Mouse (Mus musculus): ENCODE data around the gene St6gal2. TPM values are rescaled to one million over a fixed set of nuclear protein-coding genes. Genes with fewer than 3 reads are reported as not detected.

The St6gal2 gene
- not detected in 2 replicates for polyA plus RNA-seq (2012; rRNA removed)

DNA sequence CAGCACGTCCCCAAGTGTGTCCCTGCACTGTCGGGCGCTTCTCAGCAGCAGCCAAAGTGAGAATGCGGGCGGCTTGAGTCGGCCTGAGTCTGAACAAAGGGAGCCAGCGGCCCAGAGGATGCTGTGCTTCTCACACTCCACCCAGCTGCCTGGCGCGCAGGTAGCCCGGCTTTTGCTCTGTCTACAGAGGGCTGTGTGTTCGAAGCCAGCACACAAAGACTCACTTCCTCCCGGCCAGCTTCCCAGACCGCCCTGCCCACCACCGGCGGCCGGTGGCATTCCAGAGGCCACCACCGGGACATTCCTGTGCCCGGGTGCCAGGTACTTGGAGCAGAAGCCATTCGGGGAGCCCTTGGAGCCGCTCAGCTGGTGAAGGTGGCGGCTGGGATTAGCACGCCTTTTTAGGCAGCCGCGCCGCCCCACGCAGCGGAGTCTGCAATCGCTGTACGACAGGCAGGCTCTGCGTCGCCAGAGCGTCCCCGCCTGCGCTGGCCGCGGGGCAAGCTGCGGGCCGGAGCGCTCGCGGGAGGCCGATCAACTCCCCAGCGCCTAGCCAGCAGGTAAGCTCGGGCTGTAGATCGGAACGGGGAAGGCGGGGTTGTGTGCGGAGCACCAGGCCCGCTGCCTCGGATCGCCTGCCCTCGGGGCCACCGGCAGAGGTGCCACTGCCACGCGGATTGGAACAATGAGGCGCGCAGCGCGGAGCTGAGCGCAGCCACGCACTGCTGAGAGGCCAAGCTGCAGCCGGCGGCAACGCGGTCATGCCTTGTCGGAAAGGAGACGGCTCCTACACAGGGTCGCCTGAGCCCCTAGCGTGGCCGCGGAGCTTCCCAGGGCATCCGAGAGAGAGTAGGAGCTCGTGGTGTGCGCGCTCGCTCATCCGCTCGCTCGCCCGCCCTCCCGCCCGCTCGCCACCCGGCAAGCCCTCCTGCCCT, at the start of gene St6gal2:
Gene St6gal2 (plus strand): TSS at position 133 of the 935 bp plus-strand sequence.
- DNase-seq = no peak
- TF ChIP-seq POLR2A (IDR thresholded peaks at IDR 0.05; ENCODE audit: low read depth, low read length) (no peak), CTCF (conservative IDR thresholded peaks at IDR 0.05; ENCODE audit: insufficient read depth, insufficient read length, low read depth, low read length) (no peak)
- no peaks in the 10 kb centered on the region for H3K4me1 ChIP-seq (ENCODE audit: control insufficient read depth, insufficient read depth, low read length)
- WGBS = 2% methylated on average over 84 of the region's 84 CpGs
- H3K27ac ChIP-seq (ENCODE audit: insufficient read depth, low read depth, low read length) = no peak within 1 kb of the TSS
- H3K36me3 ChIP-seq (ENCODE audit: control insufficient read depth, insufficient read depth, low read length) = no peaks in the 10 kb centered on the region
- H3K4me3 ChIP-seq (ENCODE audit: insufficient read depth, low read depth, low read length) = no peak within 1 kb of the TSS
- no peaks in the 10 kb centered on the region for H3K27me3 ChIP-seq (replicated peaks; ENCODE audit: control insufficient read depth, insufficient read depth, low read length)

DNA sequence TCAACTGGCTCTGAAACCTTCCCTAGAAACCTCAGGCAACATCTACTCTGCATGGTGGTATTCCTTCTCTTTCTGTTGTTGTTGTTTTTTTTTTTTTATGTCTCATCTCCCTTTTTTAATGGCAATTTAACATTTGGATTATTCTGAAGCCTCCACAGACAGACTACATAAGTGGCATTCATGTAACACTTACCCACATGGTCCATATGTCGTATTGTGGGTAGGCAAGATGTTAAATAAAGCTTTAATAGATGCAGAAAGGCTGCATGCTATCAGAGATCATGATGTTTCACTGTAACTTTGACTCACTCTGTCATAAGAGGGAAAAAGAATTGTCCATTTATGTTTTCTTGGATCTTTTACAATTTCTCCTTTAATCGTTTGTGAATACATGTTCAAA, 39.1 kb upstream of the St6gal2 start:
- Histone ChIP-seq H3K4me1 (ENCODE audit: control insufficient read depth, insufficient read depth, low read length) (no peaks in the 10 kb centered on the region), H3K36me3 (ENCODE audit: control insufficient read depth, insufficient read depth, low read length) (no peaks in the 10 kb centered on the region), H3K27ac (ENCODE audit: insufficient read depth, low read depth, low read length) (no peak overlapping the region), H3K4me3 (ENCODE audit: insufficient read depth, low read depth, low read length) (no peak overlapping the region), H3K27me3 (replicated peaks; ENCODE audit: control insufficient read depth, insufficient read depth, low read length) (no peaks in the 10 kb centered on the region)
- WGBS = 83% methylated on average over 2 of the region's 2 CpGs
- TF ChIP-seq POLR2A (IDR thresholded peaks at IDR 0.05; ENCODE audit: low read depth, low read length) = no peak
- no peak for TF ChIP-seq CTCF (conservative IDR thresholded peaks at IDR 0.05; ENCODE audit: insufficient read depth, insufficient read length, low read depth, low read length)
- no peak for DNase-seq

DNA sequence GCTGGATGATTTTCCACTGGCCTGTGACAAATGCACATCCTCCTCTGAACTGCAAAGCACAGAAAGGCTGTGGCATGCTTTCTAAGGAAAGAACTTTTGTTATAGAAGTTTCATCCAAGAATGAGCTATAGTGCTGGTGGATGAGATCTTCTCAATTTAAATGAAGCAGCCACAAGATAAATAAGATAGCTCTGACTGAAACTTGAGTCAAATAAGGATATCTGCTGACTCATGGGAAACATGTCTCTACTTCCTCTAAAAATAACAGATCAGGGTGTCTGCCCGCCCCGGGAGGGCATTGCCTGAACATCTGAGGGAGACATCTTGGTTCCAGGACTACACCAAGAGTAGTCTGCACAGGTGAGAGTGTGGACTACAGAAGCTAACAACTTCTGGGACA, 28.7 kb upstream of the St6gal2 start:
- 52% methylated on average over 2 of the region's 2 CpGs for WGBS
- H3K4me3 ChIP-seq (ENCODE audit: insufficient read depth, low read depth, low read length) = no peak overlapping the region
- no peak for DNase-seq
- TF ChIP-seq POLR2A (IDR thresholded peaks at IDR 0.05; ENCODE audit: low read depth, low read length) = no peak
- no peak for TF ChIP-seq CTCF (conservative IDR thresholded peaks at IDR 0.05; ENCODE audit: insufficient read depth, insufficient read length, low read depth, low read length)
- H3K27me3 ChIP-seq (replicated peaks; ENCODE audit: control insufficient read depth, insufficient read depth, low read length) = no peaks in the 10 kb centered on the region
- no peaks in the 10 kb centered on the region for H3K4me1 ChIP-seq (ENCODE audit: control insufficient read depth, insufficient read depth, low read length)
- no peaks in the 10 kb centered on the region for H3K36me3 ChIP-seq (ENCODE audit: control insufficient read depth, insufficient read depth, low read length)
- no peak overlapping the region for H3K27ac ChIP-seq (ENCODE audit: insufficient read depth, low read depth, low read length)

DNA sequence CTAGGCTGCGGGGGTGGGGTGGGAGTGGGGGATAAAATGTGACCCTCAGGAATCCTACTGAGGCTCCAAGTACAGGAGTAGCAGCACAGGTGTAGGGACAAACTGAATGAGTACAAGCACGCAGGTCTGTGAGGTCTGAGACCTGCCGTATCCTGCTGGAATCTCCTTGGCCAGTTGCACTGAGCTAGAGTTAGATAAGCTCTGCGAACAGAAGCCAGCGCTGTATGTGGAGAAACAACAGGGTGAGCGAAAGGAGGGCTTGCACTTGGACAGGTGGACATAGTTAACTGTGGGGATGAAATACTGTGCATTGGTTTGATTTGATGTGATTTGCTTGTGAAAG, 974 bp downstream of the St6gal2 start:
- TF ChIP-seq CTCF (conservative IDR thresholded peaks at IDR 0.05; ENCODE audit: insufficient read depth, insufficient read length, low read depth, low read length) = no peak
- Histone ChIP-seq H3K36me3 (ENCODE audit: control insufficient read depth, insufficient read depth, low read length) (no peaks in the 10 kb centered on the region), H3K27ac (ENCODE audit: insufficient read depth, low read depth, low read length) (no peak overlapping the region), H3K27me3 (replicated peaks; ENCODE audit: control insufficient read depth, insufficient read depth, low read length) (no peaks in the 10 kb centered on the region), H3K4me1 (ENCODE audit: control insufficient read depth, insufficient read depth, low read length) (no peaks in the 10 kb centered on the region), H3K4me3 (ENCODE audit: insufficient read depth, low read depth, low read length) (no peak overlapping the region)
- no peak for DNase-seq
- 4% methylated on average over 6 of the region's 6 CpGs for WGBS

DNA sequence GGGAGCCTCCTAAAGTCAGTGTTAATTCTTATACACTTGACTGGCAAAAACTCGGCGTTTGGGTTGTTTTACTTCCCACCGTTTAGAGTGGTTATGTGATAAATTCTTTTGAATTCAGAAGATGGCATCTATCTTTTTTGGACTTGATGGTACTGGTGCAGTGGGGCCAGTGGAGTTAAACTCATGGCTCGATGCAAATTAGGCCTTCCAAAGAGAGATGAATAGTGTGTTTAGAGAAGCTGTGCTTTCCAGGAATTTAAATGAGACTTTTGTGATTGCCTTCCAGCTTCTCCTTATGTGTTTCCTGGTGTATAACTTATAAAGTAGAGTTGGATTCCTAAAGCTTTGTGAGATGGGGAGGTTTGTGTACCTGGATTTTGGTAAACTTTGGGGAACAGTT, 1.5 kb downstream of the St6gal2 start:
- H3K4me3 ChIP-seq (ENCODE audit: insufficient read depth, low read depth, low read length) = no peak overlapping the region
- no peaks in the 10 kb centered on the region for H3K27me3 ChIP-seq (replicated peaks; ENCODE audit: control insufficient read depth, insufficient read depth, low read length)
- 26% methylated on average over 4 of the region's 4 CpGs for WGBS
- DNase-seq = no peak
- no peaks in the 10 kb centered on the region for H3K36me3 ChIP-seq (ENCODE audit: control insufficient read depth, insufficient read depth, low read length)
- H3K27ac ChIP-seq (ENCODE audit: insufficient read depth, low read depth, low read length) = no peak overlapping the region
- TF ChIP-seq POLR2A (IDR thresholded peaks at IDR 0.05; ENCODE audit: low read depth, low read length) (no peak), CTCF (conservative IDR thresholded peaks at IDR 0.05; ENCODE audit: insufficient read depth, insufficient read length, low read depth, low read length) (no peak)
- H3K4me1 ChIP-seq (ENCODE audit: control insufficient read depth, insufficient read depth, low read length) = no peaks in the 10 kb centered on the region

DNA sequence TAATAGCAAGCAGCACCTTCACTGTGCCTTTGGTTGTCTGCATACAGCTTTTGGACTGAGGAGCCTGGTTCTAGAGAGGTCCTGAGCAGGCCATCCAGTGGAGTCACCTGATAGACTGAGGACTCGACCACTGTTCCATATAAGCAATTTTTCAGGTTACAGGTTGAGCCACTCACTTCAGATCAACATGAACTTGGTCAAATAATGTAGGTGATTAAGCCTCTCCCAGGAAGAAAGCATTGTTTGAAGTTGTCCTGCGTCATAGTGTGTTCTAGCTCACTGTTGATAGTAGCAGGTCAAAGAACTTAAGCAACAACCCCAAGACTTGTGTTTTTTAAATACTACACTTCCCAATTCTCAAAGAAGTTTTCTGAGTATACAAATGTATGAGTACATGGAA, 5.8 kb downstream of the St6gal2 start:
- H3K4me1 ChIP-seq (ENCODE audit: control insufficient read depth, insufficient read depth, low read length) = no peaks in the 10 kb centered on the region
- no peaks in the 10 kb centered on the region for H3K27me3 ChIP-seq (replicated peaks; ENCODE audit: control insufficient read depth, insufficient read depth, low read length)
- no peaks in the 10 kb centered on the region for H3K36me3 ChIP-seq (ENCODE audit: control insufficient read depth, insufficient read depth, low read length)
- no peak overlapping the region for H3K27ac ChIP-seq (ENCODE audit: insufficient read depth, low read depth, low read length)
- H3K4me3 ChIP-seq (ENCODE audit: insufficient read depth, low read depth, low read length) = no peak overlapping the region
- WGBS = 62% methylated on average over 2 of the region's 2 CpGs
- TF ChIP-seq CTCF (conservative IDR thresholded peaks at IDR 0.05; ENCODE audit: insufficient read depth, insufficient read length, low read depth, low read length) (no peak), POLR2A (IDR thresholded peaks at IDR 0.05; ENCODE audit: low read depth, low read length) (no peak)
- DNase-seq = no peak

DNA sequence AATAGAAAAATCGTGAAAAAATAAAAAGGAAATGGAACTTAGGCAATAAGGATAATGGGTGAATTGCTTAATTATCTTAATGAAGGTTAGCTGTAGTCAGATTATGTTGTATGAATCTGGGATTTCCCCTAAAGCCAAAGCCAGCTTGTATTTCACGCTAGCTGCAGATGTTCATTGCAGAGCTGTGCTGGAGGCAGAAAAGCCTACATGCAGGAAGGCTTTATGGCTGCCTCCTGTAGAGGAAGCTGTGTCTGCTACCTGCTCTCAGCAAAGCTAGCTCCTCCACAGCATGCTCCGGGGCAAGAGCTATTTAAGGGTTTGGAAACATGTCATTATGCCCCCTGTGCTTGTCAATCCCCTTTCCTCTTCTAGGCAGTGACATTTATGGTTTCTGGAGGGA, 9.3 kb downstream of the St6gal2 start:
- Histone ChIP-seq H3K27ac (ENCODE audit: insufficient read depth, low read depth, low read length) (no peak overlapping the region), H3K36me3 (ENCODE audit: control insufficient read depth, insufficient read depth, low read length) (no peaks in the 10 kb centered on the region), H3K27me3 (replicated peaks; ENCODE audit: control insufficient read depth, insufficient read depth, low read length) (no peaks in the 10 kb centered on the region), H3K4me1 (ENCODE audit: control insufficient read depth, insufficient read depth, low read length) (no peaks in the 10 kb centered on the region), H3K4me3 (ENCODE audit: insufficient read depth, low read depth, low read length) (no peak overlapping the region)
- whole genome bisulfite sequencing = 43% methylated on average over 3 of the region's 3 CpGs
- no peak for TF ChIP-seq CTCF (conservative IDR thresholded peaks at IDR 0.05; ENCODE audit: insufficient read depth, insufficient read length, low read depth, low read length)
- no peak for TF ChIP-seq POLR2A (IDR thresholded peaks at IDR 0.05; ENCODE audit: low read depth, low read length)
- no peak for DNase-seq
